Mouse (Mus musculus): Measurements from ENCODE around the gene Dync1i1. TPM values are rescaled to one million over a fixed set of nuclear protein-coding genes. Genes with fewer than 3 reads are reported as not detected.

The Dync1i1 gene
- polyA plus RNA-seq, 1 experiment, result 0.25 TPM

DNA sequence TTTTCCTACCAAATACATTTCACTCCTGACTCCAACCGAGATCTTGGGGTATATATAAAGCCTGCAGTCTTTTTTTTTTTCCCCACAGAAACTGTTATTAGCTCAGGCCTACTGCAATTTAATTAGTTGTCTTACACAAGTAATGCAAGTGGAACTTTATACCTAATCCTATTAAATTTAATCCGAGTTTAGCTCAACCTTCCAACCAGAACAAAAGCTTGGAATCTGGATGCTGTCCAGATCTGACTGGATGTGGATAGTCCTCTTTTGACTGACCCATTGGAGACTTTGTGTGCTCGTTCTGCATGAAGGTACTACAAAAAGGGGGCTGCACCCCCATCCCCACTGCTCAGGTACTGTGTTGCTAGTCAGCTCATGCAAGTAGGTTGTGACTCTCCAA lies 328.5 kb downstream of the Dync1i1 start:
- DNase-seq (ENCODE audit: low spot score), result no peak

DNA sequence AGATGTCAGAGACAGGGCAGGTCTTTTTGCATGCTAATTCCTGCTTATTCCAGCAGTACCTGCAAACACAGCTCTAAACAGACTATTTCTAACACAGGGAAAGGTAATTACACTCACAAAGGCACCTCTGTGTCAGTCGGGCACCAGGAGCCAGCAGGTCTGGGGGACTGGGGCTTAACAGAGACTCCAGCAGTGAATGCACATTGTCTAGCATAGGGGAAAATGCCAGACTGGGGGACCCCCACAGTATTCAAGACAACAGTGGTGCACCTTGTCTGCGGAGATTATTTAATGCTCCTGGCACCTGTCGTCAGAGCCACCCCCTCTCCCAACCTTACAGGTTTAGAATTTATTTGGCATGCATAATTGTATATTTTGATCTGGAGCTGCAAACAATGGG lies 333.1 kb downstream of the Dync1i1 start:
- DNase-seq (ENCODE audit: low spot score), result no peak

DNA sequence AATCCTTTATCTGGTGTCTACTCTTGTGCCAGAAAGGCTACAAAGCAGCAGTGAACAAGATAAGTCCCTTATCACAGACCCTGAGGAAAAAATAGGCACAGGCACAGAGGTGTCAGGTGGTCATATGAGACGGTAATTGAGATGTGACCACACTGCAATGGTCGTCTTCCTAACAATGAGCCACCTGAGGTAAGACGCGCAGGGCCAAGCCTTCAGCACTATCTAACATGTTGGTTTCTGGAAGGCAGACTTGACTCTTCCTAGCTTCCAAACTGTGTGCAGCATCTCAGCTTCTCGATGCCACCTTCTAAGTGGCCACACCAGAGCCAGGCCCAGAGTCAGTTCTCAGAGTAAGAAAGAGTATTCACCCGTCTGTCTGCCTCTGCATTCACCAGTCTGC lies 341.8 kb downstream of the Dync1i1 start:
- DNase-seq (ENCODE audit: low spot score), result no peak

DNA sequence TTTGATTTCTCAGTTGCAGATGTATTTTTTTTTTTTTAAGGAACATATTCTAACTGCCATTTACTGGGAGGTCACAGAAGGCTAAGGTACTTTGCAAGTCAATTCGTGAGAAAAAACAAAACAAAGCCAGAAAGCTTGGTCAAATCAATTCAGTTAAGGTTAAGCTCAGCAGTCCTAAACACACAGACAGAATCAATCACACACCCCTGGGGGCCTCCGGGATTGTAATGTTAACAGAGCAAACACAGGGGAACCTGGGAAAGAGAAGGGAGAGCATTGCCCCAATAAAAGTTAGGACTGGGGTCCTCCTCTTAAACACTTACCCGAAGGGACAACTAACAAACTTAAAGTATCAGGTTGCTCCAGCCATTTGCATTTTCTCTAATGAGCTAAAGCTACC lies 344.6 kb downstream of the Dync1i1 start:
- no peak for DNase-seq (ENCODE audit: low spot score)

DNA sequence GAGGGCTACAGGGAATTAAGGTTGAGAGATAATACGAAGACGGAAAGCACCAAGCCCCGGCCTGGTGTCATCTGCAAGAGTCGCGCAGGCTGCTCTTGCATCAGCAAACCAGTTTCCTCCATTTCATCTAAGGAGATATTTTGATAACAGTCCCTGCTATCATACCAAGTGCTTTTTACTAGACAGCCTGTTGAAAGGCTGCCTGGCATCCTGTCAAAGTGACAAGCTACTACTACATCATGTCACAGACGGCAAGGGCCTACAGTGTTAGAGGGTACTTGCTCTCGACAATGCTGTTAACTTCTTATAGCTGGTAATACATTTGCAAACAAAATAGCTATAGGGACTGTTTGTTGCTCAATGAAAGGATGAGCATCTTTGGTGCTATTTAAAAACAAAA lies 345.6 kb downstream of the Dync1i1 start:
- DNase-seq (ENCODE audit: low spot score), result no peak

DNA sequence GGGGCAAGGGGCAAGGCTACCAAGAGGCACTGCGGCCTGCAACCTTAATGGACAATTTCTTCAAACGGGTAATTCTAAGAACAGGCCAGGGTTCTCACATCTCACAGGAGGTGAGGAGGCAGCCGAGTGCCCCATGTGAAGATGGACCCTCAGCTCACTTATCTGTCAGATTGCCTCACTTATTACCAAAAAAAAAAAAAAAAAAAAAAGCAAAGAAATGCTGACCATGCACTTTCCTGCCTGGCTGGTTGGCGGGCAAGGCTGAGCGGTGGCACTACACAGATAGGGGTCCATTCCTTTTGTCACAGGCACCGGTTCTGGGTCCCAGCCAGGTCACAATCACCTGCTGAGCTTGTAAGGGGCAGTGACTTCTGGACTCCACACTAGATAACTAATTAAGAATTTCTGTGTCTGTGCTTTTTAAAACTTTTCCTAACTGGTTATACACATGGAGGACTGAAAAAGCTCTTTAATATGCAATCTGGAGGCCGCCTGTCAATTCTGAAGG lies 350.6 kb downstream of the Dync1i1 start:
- DNase-seq (ENCODE audit: low spot score), result no peak

DNA sequence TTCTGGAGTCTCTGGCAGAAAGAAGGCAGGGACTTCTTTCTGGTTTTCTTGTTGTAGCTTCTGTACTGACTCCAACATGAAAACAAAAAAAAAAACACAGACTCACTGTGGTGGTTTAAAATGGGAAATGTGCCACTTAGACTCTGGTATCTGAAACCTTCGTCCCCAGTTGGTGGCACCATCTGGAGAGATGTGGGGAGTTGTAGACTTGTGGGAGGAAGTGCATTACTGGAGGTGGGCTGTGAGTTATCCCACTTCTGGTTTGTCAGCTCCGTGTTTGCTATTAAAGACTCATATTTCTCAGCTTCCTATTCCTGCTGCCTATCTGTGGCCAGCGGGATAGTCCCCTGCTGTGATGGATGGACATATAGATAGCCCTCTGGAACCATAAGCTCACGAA lies 351.8 kb downstream of the Dync1i1 start:
- no peak for DNase-seq (ENCODE audit: low spot score)

Other genes starting within 250 kb of the Dync1i1 start
- gene Pdk4, start 229.3 kb upstream of the Dync1i1 start, polyA plus RNA-seq (2012; rRNA removed), result 37.1 and 40.3 TPM in 2 replicates